Mouse (Mus musculus) c-Kit-positive CD71-negative TER-119-negative erythroid progenitor cells, embryonic 14.5 days (primary cell): Measurements from ENCODE around the gene Fcho1.
"Not testable (repeated sequence)": the region's sequence is repeated elsewhere in the genome, so short reads cannot be mapped to it uniquely, and the experiment has no call there.

ENCODE experiments used
- DNase-seq: peaks from one replicate; pipeline ENCODE4 v3.0.0-alpha.2; 2013; ENCODE audit warnings: low read depth

Fcho1 gene

DNA sequence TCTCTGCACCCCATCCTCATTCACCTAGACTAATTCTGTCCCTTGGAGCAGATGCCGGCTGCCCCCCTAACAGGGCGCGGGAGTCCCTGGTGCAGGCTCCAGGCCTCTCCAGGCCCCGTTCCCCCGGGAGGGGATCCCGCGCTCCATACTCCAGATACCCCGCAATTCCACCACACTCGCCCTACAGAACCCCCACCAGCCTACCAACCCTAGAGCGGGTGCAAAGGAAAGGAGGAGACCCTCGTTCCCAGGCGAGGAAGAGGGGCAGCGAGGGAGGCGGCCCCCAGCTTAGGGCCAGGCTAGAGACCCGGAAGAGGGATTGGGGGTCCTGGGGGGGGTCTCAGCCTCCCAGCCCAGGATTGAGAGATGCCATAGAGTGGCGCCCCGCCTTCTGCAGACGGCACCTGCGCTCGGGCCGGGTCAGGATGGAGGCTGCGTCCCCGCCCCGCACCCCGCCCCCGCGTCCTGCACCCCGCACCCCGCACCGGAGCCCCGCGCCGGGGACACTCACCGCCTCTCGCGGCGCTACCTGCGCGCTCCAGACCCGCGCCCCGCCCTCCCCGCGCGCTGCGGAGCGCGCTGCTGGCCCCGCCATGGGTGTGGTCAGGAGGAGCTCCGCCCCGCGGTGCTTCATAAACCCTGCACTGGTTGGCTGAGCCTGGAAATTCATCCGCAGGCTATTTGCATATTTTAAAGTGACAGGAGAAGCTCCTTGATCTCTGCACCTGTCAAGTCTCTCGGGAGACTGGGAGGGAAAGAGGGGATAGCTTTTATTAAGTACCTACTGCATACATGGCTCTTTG lies at the start of gene Fcho1:
Gene Fcho1, minus strand, starts transcription at position 595 of the 803 bp plus-strand sequence.
- DNase-seq, result peak; percentile 86

- no peak for DNase-seq
Observed at GRCm38 (mm10) chr8:71771336-71771735, 45.8 kb upstream of the Fcho1 start.

DNA sequence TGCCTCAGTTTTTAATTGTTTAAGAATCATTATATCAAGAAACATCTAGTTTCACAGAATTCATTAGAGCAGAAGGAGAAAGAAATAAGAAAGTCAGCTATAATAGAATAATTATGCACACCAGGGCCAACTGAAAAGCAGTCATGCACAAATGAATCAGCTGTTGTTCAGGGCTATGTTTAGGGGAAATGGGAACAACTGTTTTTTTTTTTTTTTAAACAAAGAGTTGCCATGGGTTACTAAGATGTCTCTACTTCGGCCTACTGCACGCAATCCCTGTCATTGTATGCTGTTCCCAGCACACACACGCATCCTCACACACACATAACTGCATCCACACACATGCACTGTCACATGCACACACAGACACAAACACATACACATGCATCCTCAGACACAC lies 33.3 kb upstream of the Fcho1 start:
- DNase-seq, result no peak

- DNase-seq, result not testable (repeated sequence)
Observed at GRCm38 (mm10) chr8:71752881-71753552, 27.5 kb upstream of the Fcho1 start.

DNA sequence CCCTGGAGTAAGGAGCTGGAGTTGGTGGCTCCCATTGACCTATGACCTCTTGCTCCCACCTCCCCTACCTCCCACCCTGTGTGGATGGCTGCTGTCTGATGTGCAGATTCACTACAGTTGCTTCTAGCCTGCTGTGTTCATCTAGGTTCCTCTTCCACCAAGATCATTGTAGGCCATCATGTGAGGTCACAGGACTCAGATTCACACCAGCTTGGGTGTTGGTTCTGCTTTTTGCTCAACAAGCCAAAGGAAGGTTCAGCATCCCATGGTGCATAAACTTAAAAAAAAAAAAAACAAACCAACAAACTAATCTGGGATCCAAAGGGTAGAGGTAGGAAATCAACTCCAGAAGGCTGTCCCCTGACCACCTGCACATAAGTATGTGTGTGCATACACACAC lies 26.7 kb upstream of the Fcho1 start:
- not testable (repeated sequence) for DNase-seq

DNA sequence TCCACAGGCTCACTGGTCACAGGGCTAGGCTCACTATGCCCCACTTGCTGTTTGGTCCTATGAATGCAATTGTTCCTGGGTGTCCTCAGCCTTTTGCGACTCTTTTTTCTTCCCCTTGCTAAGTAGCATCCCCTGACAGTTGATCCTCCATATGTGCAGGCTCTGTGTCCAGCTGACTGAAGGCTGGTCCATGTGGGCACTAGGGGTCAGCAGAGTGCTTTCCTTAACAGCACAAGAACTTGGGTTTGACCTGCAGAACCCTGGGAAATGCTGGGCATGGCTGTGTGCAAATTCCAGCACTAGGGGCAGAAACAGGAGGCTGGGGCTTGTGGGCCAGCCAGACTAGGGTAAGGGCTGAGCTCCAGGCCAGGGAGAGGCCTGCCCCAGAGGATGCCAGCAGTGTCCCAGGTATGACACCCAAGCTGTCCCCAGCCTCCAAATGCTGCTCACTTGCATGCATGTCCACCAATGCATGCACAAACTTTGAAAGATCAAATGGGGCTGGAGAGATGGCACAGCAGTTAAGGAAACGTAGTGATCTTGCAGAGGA lies 25.9 kb upstream of the Fcho1 start:
- DNase-seq, result not testable (repeated sequence)

DNA sequence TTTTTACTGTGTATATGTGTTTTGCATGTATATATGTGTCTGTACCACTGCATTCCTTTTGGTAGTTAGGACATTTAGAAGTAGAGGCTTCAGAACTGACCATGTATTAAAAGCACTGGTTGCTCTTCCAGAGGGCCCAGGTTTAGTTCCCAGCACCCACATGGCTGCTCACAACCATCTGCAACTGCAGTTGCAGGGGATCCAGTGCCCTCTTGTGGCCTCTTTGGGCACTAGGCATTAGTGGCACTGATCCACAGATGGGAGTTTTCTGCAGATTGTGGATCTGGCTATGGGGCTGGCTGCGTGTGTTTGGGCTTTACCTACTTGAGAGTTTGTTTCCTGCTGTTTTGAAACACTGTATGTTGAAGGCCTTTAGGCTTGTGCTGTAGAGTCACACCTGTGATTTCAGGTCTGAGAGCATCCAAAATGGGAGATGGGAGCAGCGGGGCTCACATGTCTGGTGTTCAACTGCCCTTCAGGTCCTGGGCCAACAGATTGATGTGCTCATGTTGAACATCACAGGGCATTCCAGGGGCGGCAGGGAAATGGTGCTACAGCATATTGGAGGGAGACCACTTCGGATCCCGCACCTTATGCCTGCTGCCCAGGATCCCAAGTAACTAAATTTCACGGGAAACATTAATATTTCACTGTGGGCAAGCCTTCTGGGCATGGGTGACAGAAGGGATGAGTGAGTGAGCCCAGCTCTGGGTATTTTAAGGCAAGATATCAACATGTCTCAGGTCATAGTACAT lies 24.0 kb upstream of the Fcho1 start:
- DNase-seq, result not testable (repeated sequence)

- DNase-seq, result not testable (repeated sequence)
Observed at GRCm38 (mm10) chr8:71747082-71747481, 21.6 kb upstream of the Fcho1 start.

DNA sequence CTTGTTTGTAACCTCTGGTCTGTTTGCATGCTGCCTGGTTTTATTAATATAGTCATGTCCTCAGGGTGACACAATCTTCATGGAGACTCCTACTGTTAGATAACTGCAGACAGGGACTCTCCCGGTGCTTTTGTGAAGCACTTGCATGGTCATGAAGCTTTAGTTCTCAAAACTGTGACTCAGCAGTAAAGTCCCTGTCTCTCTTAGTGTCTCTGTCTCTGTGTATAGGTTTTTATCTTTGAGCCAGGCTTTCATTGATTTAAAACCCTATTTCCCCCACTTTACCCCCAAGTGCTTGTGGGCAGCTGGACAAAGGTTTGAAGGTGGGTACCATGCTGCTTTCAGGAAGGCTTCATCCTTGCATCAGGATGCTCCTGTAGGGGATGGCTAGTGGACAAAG lies 19.8 kb upstream of the Fcho1 start:
- no peak for DNase-seq

DNA sequence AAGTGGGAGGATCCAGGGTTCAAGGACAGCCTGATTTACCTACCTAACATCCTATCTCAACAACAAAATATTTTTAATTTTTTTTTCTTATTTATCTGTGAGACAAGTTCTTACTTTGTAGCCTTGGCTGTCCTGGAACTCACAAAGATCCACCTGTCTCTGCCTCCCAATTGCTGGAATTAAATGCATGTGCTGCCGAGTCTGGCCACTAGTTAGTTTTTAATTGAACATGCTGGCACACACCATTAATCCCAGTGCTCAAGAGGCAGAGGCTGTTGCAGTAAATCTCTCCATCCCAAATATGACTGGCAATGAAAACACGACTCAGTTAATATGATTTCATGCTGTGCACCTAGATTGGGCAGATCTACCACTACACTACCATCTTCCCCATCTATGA lies 17.3 kb upstream of the Fcho1 start:
- DNase-seq, result no peak

GRCm38 (mm10) chr8:71741687-71742114 lies 16.2 kb upstream of the Fcho1 start:
- no peak for DNase-seq

- no peak for DNase-seq
Observed at GRCm38 (mm10) chr8:71741226-71741625, 15.7 kb upstream of the Fcho1 start.

- not testable (repeated sequence) for DNase-seq
Observed at GRCm38 (mm10) chr8:71738316-71738715, 12.8 kb upstream of the Fcho1 start.

DNA sequence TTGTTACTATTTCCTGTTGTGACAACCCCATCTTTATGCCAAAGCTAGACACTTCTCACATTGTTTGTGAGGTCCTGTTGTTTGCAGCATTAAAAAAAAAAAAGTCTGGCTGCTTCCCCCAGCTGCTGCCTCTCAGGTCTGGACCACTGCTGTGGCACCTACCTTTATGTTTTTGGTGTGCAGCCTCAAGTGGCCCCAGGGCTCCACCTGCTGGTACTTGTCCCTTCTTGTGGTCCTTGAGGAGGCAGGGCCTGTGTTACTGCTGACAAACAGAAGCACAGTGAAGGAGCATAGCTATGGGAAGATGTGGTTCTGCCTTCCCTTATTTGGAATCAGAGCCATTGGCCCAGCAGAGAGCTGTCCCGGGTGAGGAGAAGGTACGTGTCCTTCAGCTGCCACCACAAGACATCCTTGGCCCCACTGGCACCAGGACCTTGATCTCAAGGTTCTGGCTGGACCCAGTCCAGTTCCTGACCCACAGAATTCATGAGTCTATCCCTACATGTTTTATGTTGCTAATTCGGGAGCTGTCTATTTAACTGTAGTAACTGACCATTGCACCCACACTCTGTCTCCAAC lies 6.2 kb upstream of the Fcho1 start:
- DNase-seq, result no peak

DNA sequence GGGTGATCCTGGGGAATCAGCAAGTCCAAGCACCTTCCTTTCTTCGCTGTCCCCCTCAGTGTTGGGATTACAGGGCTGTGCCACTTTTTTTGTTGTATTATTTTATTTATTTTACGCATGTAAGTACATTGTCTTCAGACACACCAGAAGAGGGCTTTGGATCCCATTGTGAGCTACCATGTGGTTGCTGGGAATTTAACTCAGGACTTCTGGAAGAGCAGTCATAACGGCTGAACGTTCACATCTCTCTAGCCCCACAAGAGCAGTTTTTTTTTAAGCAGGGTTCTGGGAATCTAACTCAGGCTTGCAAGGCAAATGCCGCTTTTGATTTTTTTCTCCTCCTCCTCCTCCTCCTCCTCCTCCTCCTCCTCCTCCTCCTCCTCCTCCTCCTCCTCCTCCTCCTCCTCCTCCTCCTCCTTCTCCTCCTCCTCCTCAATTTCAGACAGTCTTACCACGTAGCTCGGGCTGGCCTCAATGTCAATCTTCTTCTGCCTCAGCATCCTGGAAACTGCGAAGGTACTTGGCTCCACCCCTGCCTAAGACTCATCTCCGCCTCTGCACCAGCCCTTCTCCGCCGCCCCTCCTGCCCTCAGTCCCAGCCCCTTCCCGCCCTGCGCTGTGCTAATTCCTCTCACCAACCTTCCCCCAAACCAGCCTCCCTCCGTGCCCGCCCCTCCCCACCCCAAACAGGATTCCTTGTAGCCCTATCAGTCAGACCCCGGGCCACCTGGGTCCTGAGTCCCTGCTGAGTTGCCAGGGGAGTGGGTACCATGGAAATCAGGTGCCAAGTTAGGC lies 3.5 kb upstream of the Fcho1 start:
- no peak for DNase-seq

GRCm38 (mm10) chr8:71728240-71728785 lies 2.8 kb upstream of the Fcho1 start:
- DNase-seq, result no peak

DNA sequence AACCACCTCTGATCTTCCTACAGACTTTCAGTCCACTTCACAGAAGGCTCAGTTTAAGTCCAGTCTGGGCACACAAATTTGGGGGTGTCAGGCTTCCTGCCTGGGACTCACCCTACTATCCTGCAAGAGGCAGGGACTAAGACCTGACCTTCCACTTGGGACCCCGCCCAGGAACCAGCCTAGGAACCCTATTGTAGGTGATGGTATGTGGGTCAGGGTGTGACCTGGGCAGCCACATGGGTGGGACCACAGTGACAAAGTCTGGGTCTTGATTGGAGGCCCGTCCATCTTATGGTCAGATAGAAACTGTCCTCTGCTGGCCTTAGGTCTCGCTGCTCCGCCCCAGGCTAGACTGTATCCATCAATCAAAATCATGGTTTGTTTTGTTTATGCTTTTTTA lies 1.1 kb downstream of the Fcho1 start:
- DNase-seq, result no peak

- peak; percentile 64 for DNase-seq
Observed at GRCm38 (mm10) chr8:71723047-71723551, 2.4 kb downstream of the Fcho1 start.

- no peak for DNase-seq
Observed at GRCm38 (mm10) chr8:71719928-71720457, 5.5 kb downstream of the Fcho1 start.

- DNase-seq, result no peak
Observed at GRCm38 (mm10) chr8:71719218-71719617, 6.3 kb downstream of the Fcho1 start.
